Mouse (Mus musculus) liver, embryonic 11.5 days (tissue): ENCODE results near the gene Ube2m. TPM values are rescaled to one million over a fixed set of nuclear protein-coding genes. Genes with fewer than 3 reads are reported as not detected.
A peak's percentile ranks its signal among the peaks of the same experiment; 100 is the strongest.

Experiments used
- ATAC-seq: fragments of 200-750 bp; cut with Nextera tagmentation; replicated peaks from 2 replicates; pipeline ENCODE4 v1.8.0; 2017; ENCODE audit warnings: moderate number of reproducible peaks, mild to moderate bottlenecking, moderate TSS enrichment, moderate library complexity; ENCODE audit not compliant: low FRiP score
- DNase-seq: peaks from one replicate; pipeline ENCODE4 v3.0.0-alpha.2; 2017; ENCODE audit warnings: low spot score
- H3K27ac ChIP-seq: fragments of 300-500 bp; sonication (generic); 2 replicates; pipeline ENCODE4 v1.5.1; 2014; ENCODE audit warnings: mild to moderate bottlenecking, low read depth, low read length, control low read depth
- H3K27me3 ChIP-seq: fragments of 300-500 bp; sonication (generic); replicated peaks from 2 replicates; pipeline ENCODE4 v1.6.1; 2014; ENCODE audit warnings: low read length, mixed read lengths; ENCODE audit not compliant: control insufficient read depth, insufficient read depth
- H3K36me3 ChIP-seq: fragments of 300-500 bp; sonication (generic); 2 replicates; pipeline ENCODE4 v1.6.1; 2014; ENCODE audit warnings: mild to moderate bottlenecking, low read length, moderate library complexity, mixed read lengths; ENCODE audit not compliant: control insufficient read depth, insufficient read depth
- H3K4me1 ChIP-seq: fragments of 300-500 bp; sonication (generic); replicated peaks from 2 replicates; pipeline ENCODE4 v1.6.1; 2014; ENCODE audit warnings: low read length, mixed read lengths; ENCODE audit not compliant: control insufficient read depth, insufficient read depth
- H3K4me2 ChIP-seq: fragments of 300-500 bp; sonication (generic); 2 replicates; pipeline ENCODE4 v1.6.1; 2014; ENCODE audit warnings: mild to moderate bottlenecking, control low read depth, moderate library complexity
- H3K4me3 ChIP-seq: fragments of 300-500 bp; sonication (generic); 2 replicates; pipeline ENCODE4 v1.5.1; 2014; ENCODE audit warnings: low read depth, low read length, control low read depth
- H3K9ac ChIP-seq: fragments of 300-500 bp; sonication (generic); 2 replicates; pipeline ENCODE4 v1.6.1; 2014; ENCODE audit warnings: low read depth, low read length, control low read depth
- H3K9me3 ChIP-seq: fragments of 300-500 bp; sonication (generic); 2 replicates; pipeline ENCODE4 v1.6.1; 2016; ENCODE audit warnings: low read length, inconsistent platforms, mixed read lengths; ENCODE audit not compliant: control insufficient read depth
- WGBS: fragments of 180-500 bp; shearing (Covaris S2); extraction: QIAGEN DNeasy Blood & Tissue Kit; methylation state at CpG from one replicate; pipeline ENCODE4 v1.1.7; 2014; 5-methylcytosine and 5-hydroxymethylcytosine counted together
- polyA plus RNA-seq: library from polyadenylated mRNA; unstranded; fragments of >200 nt; fragmentation: Nextera tagmentation; extraction: Ambion mirVana; gene quantifications from 2 replicates; pipeline ENCODE4 v1.2.1, GENCODE M21; 2014

Ube2m gene
- polyA plus RNA-seq, 1 experiment from 2014 or later: 183 TPM

DNA sequence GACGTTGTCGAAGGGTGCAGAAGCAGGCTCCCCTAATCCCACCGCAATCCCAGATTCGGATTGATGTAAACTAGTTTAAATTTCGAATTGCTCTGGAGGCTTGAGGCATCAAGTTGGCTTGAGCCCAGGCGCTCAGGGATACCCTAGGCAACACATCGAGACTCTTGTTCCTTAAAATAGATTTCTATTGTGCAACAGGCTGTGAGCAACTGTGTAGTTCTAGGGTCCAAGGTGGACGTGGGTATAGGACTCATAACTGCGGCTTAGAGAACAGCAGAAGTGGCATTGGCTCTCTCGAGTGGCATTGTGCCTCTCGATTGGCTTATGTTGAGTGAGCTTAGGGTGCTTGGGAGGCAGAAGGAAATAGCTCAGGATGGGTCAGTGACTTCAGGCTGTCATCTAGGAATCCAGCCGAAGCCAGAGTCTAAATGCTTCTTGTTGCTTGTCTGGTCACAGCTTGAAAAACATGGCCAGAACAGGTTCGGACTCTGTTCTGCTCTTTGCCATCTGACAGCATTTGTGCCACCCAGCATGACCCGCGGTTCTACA is 620 bp upstream of the Ube2m start:
- H3K4me3 ChIP-seq: peak overlapping the region; percentile 85
- H3K36me3 ChIP-seq: peaks cover 12% of the 10 kb centered on the region
- peak overlapping the region; percentile 98 for H3K27ac ChIP-seq
- peaks cover 20% of the 10 kb centered on the region for H3K27me3 ChIP-seq
- H3K4me2 ChIP-seq: peak overlapping the region; percentile 94
- H3K9ac ChIP-seq: peak overlapping the region; percentile 99
- 16% methylated on average over 15 of the region's 15 CpGs for WGBS
- peaks cover 31% of the 10 kb centered on the region for H3K4me1 ChIP-seq
- DNase-seq (peak; percentile 43), ATAC-seq (no peak)
- peaks cover 3% of the 10 kb centered on the region; the same call in 1 of the 2 replicates for H3K9me3 ChIP-seq

GRCm38 (mm10) chr7:13037366-13037765 is 709 bp downstream of the Ube2m start:
- Histone ChIP-seq H3K9ac (peak overlapping the region; percentile 99), H3K27me3 (peaks cover 7% of the 10 kb centered on the region), H3K9me3 (no peaks in the 10 kb centered on the region), H3K27ac (peak overlapping the region; percentile 98), H3K4me2 (peak overlapping the region; percentile 81), H3K36me3 (peaks cover 13% of the 10 kb centered on the region), H3K4me3 (peak overlapping the region; percentile 85), H3K4me1 (peaks cover 26% of the 10 kb centered on the region)
- DNase-seq: no peak
- no peak for ATAC-seq
- WGBS: 0% methylated on average over 32 of the region's 33 CpGs

- DNase-seq (no peak), ATAC-seq (no peak)
- 28% methylated on average over 4 of the region's 4 CpGs for WGBS
- Histone ChIP-seq H3K4me3 (peak overlapping the region; percentile 85), H3K4me2 (peak overlapping the region; percentile 81), H3K27ac (peak overlapping the region; percentile 98), H3K4me1 (peaks cover 26% of the 10 kb centered on the region), H3K36me3 (peaks cover 19% of the 10 kb centered on the region), H3K9me3 (no peaks in the 10 kb centered on the region), H3K9ac (peak overlapping the region; percentile 99), H3K27me3 (0 out of 2 replicates have a peak, but pooled peaks cover 2% of the 10 kb centered on the region)
Observed at GRCm38 (mm10) chr7:13036806-13037205, 1.3 kb downstream of the Ube2m start.

DNA sequence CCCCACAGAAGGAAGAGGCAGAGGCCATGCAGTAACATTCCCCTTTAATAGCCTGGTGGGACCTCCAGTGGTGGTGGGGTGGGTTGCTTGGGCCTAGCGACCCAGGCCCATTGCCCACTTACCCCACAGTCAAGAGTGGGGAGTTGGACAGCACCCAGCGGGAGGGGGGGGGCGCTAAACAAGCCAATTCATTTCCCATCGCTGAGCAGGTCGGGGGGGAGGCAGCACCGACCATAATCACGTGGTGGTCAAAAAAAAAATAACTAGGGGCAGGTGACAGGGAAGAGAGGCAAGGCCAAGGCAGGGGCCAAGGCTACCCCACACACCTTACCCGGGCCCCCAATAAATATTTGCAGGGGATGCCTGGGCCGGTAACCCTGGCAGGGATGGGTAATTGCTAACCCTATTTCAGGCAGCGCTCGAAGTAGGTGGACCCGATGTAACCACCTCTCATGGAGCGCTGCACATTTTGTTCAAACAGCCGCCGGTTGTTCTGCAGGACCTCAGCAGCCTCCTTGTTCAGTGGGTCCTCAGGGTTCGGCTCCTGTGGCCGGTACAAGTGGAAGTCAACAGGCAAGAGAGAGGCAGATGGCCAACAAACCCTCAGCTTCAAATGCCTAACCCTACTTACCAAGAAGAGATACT is 2.7 kb downstream of the Ube2m start:
- ATAC-seq: no peak
- Histone ChIP-seq H3K4me2 (peak overlapping the region; percentile 88), H3K27ac (peak overlapping the region; percentile 94), H3K36me3 (peaks cover 32% of the 10 kb centered on the region), H3K4me3 (peak overlapping the region; percentile 85), H3K9ac (peak overlapping the region; percentile 99), H3K9me3 (no peaks in the 10 kb centered on the region), H3K4me1 (peaks cover 26% of the 10 kb centered on the region), H3K27me3 (no peaks in the 10 kb centered on the region)
- 83% methylated on average over 17 of the region's 17 CpGs for WGBS
- no peak for DNase-seq

DNA sequence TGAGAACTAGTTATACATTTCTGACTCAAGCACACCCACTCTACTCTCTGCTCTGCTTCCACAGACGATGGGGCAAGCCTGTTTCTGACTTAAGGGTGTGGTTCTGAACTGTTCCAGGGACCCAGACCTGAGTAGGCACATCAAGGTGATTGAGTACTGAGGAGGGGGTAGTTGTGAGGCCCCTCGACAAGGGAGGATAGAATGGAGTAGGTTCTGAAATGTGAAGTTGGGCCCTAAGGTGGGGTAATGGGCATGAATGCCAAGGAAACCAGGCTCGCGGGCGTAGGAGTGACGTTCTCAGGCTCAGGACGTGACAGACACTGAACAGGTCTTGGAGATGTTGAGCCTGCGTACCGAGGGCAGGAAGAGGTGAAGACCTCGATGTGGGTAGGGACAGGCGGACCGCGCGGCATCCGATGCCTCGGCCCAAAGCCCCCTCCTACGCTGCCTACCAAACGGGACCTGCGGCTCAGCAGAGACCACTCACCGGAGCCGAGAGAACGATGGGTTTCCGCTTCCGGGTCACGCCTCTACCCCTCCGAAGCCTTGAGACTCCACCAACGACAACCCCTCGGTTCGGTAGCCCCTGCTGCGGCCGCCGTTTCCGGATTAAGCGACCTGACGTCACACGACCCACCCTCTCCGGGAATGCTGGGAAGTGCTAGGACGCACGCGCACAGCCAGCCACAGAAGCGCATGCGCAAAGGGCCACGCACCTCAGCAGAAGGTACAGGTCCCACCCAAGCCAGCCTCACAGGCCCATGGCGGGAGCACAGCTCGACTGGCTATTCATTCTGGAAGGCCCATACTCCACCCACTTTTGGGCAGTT is 3.7 kb downstream of the Ube2m start, which contains the start of gene Chmp2a:
Gene Chmp2a (minus strand): TSS at position 660 of the 830 bp plus-strand sequence.
- WGBS: under 1% methylated on average over 45 of the region's 45 CpGs
- no peaks in the 10 kb centered on the region for H3K9me3 ChIP-seq
- peak within 1 kb of the TSS; percentile 85 for H3K4me3 ChIP-seq
- DNase-seq (peak; percentile 97), ATAC-seq (peak; percentile 80)
- H3K27me3 ChIP-seq: no peaks in the 10 kb centered on the region
- peak within 1 kb of the TSS; percentile 88 for H3K4me2 ChIP-seq
- peaks cover 25% of the 10 kb centered on the region for H3K4me1 ChIP-seq
- peak within 1 kb of the TSS; percentile 94 for H3K27ac ChIP-seq
- H3K9ac ChIP-seq: peak within 1 kb of the TSS; percentile 99
- peaks cover 41% of the 10 kb centered on the region for H3K36me3 ChIP-seq

DNA sequence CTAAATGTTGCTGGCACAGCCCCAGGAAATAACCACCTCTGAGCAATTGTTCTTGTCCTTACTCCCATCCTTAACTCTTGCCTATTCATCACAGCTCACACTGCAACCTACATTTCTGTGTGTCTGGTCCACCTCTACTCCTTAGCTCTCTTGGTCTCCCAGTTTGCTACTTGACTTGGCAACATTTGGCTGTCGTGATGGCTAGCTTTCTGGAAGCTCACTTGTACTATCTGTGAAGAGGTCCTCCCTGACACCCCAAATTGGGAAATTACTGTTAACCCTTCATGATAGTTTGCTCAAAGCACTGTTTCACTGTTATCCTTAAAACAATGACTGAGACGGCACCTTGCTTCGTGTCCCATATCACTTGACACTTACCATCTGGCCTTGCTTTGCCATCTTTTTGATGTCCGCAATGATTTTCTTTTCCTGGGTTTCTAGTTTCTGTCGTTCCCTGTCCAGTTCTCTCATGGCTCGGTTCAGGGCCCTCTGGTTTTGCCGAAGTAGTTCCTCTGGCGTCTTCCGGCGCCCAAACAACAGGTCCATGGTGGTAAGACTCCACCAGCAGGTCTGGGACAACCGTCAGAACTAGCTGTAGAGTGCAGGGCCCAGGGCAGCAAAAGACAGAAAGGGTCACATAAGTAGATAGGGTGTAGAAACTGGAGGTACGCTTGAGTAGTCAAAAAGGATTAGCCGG is 4.5 kb downstream of the Ube2m start:
- Histone ChIP-seq H3K4me3 (peak overlapping the region; percentile 75), H3K9me3 (no peaks in the 10 kb centered on the region), H3K4me1 (peaks cover 17% of the 10 kb centered on the region), H3K36me3 (peaks cover 49% of the 10 kb centered on the region), H3K27ac (peak overlapping the region; percentile 94), H3K9ac (peak overlapping the region; percentile 90), H3K4me2 (peak overlapping the region; percentile 88), H3K27me3 (no peaks in the 10 kb centered on the region)
- ATAC-seq (no peak), DNase-seq (no peak)
- WGBS: 44% methylated on average over 13 of the region's 13 CpGs

- WGBS: 92% methylated on average over 7 of the region's 7 CpGs
Observed at GRCm38 (mm10) chr7:13032541-13032940, 5.5 kb downstream of the Ube2m start.

DNA sequence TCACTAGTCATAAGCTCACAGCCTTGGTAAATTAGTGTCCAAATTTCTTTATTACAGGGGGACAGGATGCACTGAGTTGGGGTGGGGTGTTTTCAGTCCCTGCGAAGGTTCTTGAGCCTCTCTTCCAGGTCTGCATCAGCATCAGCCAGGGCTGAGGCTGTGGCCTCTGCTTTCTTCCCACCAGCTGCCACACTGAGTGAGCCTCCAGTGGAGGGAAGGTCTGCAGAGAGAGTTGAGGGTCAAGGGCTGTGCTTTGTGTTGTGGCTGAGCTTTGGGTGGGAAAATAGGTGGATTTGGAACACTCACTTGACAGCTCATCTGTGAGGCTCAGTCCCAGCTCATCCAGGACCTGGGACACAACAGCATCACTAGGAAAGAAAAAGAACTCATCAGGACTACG is 6.1 kb downstream of the Ube2m start:
- Histone ChIP-seq H3K27ac (no peak overlapping the region), H3K9me3 (no peaks in the 10 kb centered on the region), H3K9ac (no peak overlapping the region), H3K4me2 (no peak overlapping the region), H3K36me3 (peaks cover 65% of the 10 kb centered on the region), H3K27me3 (no peaks in the 10 kb centered on the region), H3K4me1 (peaks cover 20% of the 10 kb centered on the region), H3K4me3 (no peak overlapping the region)
- WGBS: 79% methylated on average over 2 of the region's 2 CpGs
- DNase-seq: no peak
- ATAC-seq: no peak

More at GRCm38 (mm10) chr7:13032541-13032940, 5.5 kb downstream of the Ube2m start:
- H3K4me2 ChIP-seq: no peak overlapping the region
- no peak overlapping the region for H3K27ac ChIP-seq
- ATAC-seq (no peak), DNase-seq (no peak)
- H3K4me3 ChIP-seq: no peak overlapping the region
- H3K4me1 ChIP-seq: peaks cover 17% of the 10 kb centered on the region
- peaks cover 60% of the 10 kb centered on the region for H3K36me3 ChIP-seq
- no peak overlapping the region for H3K9ac ChIP-seq
- no peaks in the 10 kb centered on the region for H3K27me3 ChIP-seq
- H3K9me3 ChIP-seq: no peaks in the 10 kb centered on the region
